Mouse (Mus musculus) liver, adult 2 months (tissue): ENCODE data around the gene Efcab11.

ENCODE experiments used
- CTCF ChIP-seq: fragments of 200-500 bp; IDR thresholded peaks from 2 replicates; pipeline ENCODE4 v1.5.1; 2011; ENCODE audit warnings: low read depth, low read length, control low read depth
- POLR2A ChIP-seq: fragments of 200-500 bp; IDR thresholded peaks from 2 replicates; pipeline ENCODE4 v1.6.1; 2011; ENCODE audit warnings: low read length, control low read depth; ENCODE audit not compliant: insufficient read depth; ENCODE audit errors: extremely low read depth

- TF ChIP-seq CTCF, result no peak
- TF ChIP-seq POLR2A, result no peak
Observed at GRCm38 (mm10) chr12:99897846-99898245, 13.6 kb upstream of the Efcab11 start.
